8 mouse cellular contexts compared by ENCODE assay signal in the genomic region with DNA sequence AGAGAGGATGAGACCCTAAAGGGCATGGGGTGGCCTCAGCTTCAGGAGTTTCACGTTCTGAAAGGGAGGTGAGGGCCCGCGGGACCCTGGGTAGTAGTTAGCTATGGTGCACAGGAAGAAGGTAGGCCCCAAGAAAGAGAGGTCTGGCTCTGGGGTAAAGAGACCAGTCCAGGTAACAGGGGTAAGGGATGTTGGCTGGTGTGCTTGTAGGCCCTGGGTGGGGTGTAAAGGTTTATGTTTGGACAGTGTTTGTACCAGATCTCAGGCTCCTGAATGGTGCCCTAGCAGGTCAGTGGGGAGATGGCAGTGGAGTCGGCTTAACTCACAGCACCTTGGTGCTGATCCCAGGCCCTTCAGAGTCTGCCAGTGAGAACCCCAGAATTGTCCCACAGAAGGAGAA. TPM values are rescaled to one million over a fixed set of nuclear protein-coding genes. Genes with fewer than 3 reads are reported as not detected.
DNase-seq lines count a peak whose midpoint lies in the region; ATAC-seq and TF ChIP-seq lines count a peak whose summit lies in the region.

No protein-coding gene starts in this region.

- H3K36me3 ChIP-seq in heart, embryonic 15.5 days, result peaks cover 15% of the 10 kb centered on the region; the same call in 1 of the 2 replicates
- H3K36me3 ChIP-seq in liver, embryonic 13.5 days, result peaks cover 30% of the 10 kb centered on the region
- peaks cover 19% of the 10 kb centered on the region for H3K36me3 ChIP-seq in stomach, embryonic 15.5 days

- peak overlapping the region; percentile 71 for H3K4me3 ChIP-seq in lung, adult 2 months (replicated peaks; ENCODE audit: extremely low read depth, low read depth, low read length)
- peak overlapping the region; percentile 69 for H3K4me3 ChIP-seq in heart, embryonic 15.5 days
- peak overlapping the region; percentile 74 for H3K4me3 ChIP-seq in liver, embryonic 13.5 days (replicated peaks)
- H3K4me3 ChIP-seq in stomach, embryonic 15.5 days (replicated peaks), result peak overlapping the region; percentile 74

- no peak for DNase-seq in lung, adult 2 months
- DNase-seq in lung, adult 18-20 months, result no peak
- peak; percentile 23 to 36 for DNase-seq in cerebellum, postnatal 10 days
- no peak for DNase-seq in liver, embryonic 13.5 days
- DNase-seq in left cerebral cortex, postnatal 10 days (ENCODE audit: extremely low spot score in 1 of 2, low spot score in 2 of 2), result no peak
- no peak for DNase-seq in urinary bladder, postnatal 36 days (ENCODE audit: low spot score in 2 of 2)

- TF ChIP-seq POLR2A in lung, adult 2 months (IDR thresholded peaks at IDR 0.05; ENCODE audit: borderline replicate concordance, extremely low read depth, low read depth, low read length), result no peak

- H3K9me3 ChIP-seq in heart, embryonic 15.5 days (replicated peaks), result no peaks in the 10 kb centered on the region
- no peaks in the 10 kb centered on the region for H3K9me3 ChIP-seq in liver, embryonic 13.5 days (replicated peaks)
- no peaks in the 10 kb centered on the region for H3K9me3 ChIP-seq in stomach, embryonic 15.5 days

- no peaks in the 10 kb centered on the region for H3K27me3 ChIP-seq in heart, embryonic 15.5 days
- H3K27me3 ChIP-seq in liver, embryonic 13.5 days, result no peaks in the 10 kb centered on the region
- no peaks in the 10 kb centered on the region for H3K27me3 ChIP-seq in stomach, embryonic 15.5 days (replicated peaks)

- ATAC-seq in heart, embryonic 15.5 days (replicated peaks; ENCODE audit: insufficient number of reproducible peaks, insufficient read depth, low FRiP score, low read depth), result no peak
- no peak for ATAC-seq in liver, embryonic 13.5 days (ENCODE audit: low read depth)
- no peak for ATAC-seq in stomach, embryonic 15.5 days (ENCODE audit: insufficient read depth, low FRiP score, low read depth)

- H3K9ac ChIP-seq in heart, embryonic 15.5 days, result peak overlapping the region; percentile 81
- peak overlapping the region; percentile 94 for H3K9ac ChIP-seq in liver, embryonic 13.5 days
- peak overlapping the region; percentile 55 for H3K9ac ChIP-seq in stomach, embryonic 15.5 days

- peak overlapping the region; percentile 79 for H3K27ac ChIP-seq in heart, embryonic 15.5 days
- peak overlapping the region; percentile 96 for H3K27ac ChIP-seq in liver, embryonic 13.5 days
- peak overlapping the region; percentile 84 for H3K27ac ChIP-seq in stomach, embryonic 15.5 days

- peak overlapping the region; percentile 80 for H3K4me2 ChIP-seq in heart, embryonic 15.5 days
- peak overlapping the region; percentile 94 for H3K4me2 ChIP-seq in liver, embryonic 13.5 days
- H3K4me2 ChIP-seq in stomach, embryonic 15.5 days, result peak overlapping the region; percentile 82

- WGBS in lung, adult 2 months, result 18% methylated on average over 4 of the region's 4 CpGs
- 34% methylated on average over 4 of the region's 4 CpGs for WGBS in heart, embryonic 15.5 days
- 35% methylated on average over 4 of the region's 4 CpGs for WGBS in liver, embryonic 13.5 days (ENCODE audit: insufficient replicate concordance)
- WGBS in stomach, embryonic 15.5 days, result 34% methylated on average over 4 of the region's 4 CpGs

- H3K4me1 ChIP-seq in lung, adult 2 months (ENCODE audit: control insufficient read depth, insufficient read depth, low read length), result peaks cover 11% of the 10 kb centered on the region
- H3K4me1 ChIP-seq in heart, embryonic 15.5 days (replicated peaks), result peaks cover 42% of the 10 kb centered on the region
- H3K4me1 ChIP-seq in liver, embryonic 13.5 days (replicated peaks), result peaks cover 82% of the 10 kb centered on the region
- peaks cover 32% of the 10 kb centered on the region for H3K4me1 ChIP-seq in stomach, embryonic 15.5 days

- TF ChIP-seq CTCF in lung, adult 2 months (IDR thresholded peaks at IDR 0.05; ENCODE audit: insufficient read depth, low read length), result no peak

- intact Hi-C loops in left cerebral cortex, postnatal 10 days (cut with DNase I), result no loop called here

RNA-seq across cellular contexts. Expression of a gene that starts 1.5 kb away (rescaled TPM):
- 96.1 and 107 TPM in 2 replicates for polyA plus RNA-seq in lung, adult 2 months (2012; rRNA removed)
- 22.9 and 27.4 TPM in 2 replicates for polyA plus RNA-seq in heart, embryonic 15.5 days (2015; fragmentation: Nextera tagmentation; extraction: Ambion mirVana)
- 9.7 and 10.4 TPM in 2 replicates for polyA plus RNA-seq in liver, embryonic 13.5 days (2015; fragmentation: Nextera tagmentation; extraction: Ambion mirVana)
- polyA plus RNA-seq in stomach, embryonic 15.5 days (2015; fragmentation: Nextera tagmentation; extraction: Ambion mirVana), result 33.8 and 36.4 TPM in 2 replicates
- 100 to 1,000 TPM; 244 to 271 TPM for total RNA-seq in left cerebral cortex, postnatal 10 days (2021)

RNA-seq across cellular contexts. Expression of a gene that starts 18.5 kb away (rescaled TPM):
- polyA plus RNA-seq in lung, adult 2 months (2012; rRNA removed), result 41.1 and 51.4 TPM in 2 replicates
- 12.1 and 13.2 TPM in 2 replicates for polyA plus RNA-seq in heart, embryonic 15.5 days (2015; fragmentation: Nextera tagmentation; extraction: Ambion mirVana)
- polyA plus RNA-seq in liver, embryonic 13.5 days (2015; fragmentation: Nextera tagmentation; extraction: Ambion mirVana), result 4.3 TPM in 2 replicates
- polyA plus RNA-seq in stomach, embryonic 15.5 days (2015; fragmentation: Nextera tagmentation; extraction: Ambion mirVana), result 13.0 and 17.6 TPM in 2 replicates
- 10 to 100 TPM; 47.7 to 55.1 TPM for total RNA-seq in left cerebral cortex, postnatal 10 days (2021)

RNA-seq across cellular contexts. Expression of a gene that starts 28.8 kb away (rescaled TPM):
- polyA plus RNA-seq in lung, adult 2 months (2012; rRNA removed), result 42.7 and 49.1 TPM in 2 replicates
- polyA plus RNA-seq in heart, embryonic 15.5 days (2015; fragmentation: Nextera tagmentation; extraction: Ambion mirVana), result 103 and 119 TPM in 2 replicates
- polyA plus RNA-seq in liver, embryonic 13.5 days (2015; fragmentation: Nextera tagmentation; extraction: Ambion mirVana), result 29.3 and 31.6 TPM in 2 replicates
- polyA plus RNA-seq in stomach, embryonic 15.5 days (2015; fragmentation: Nextera tagmentation; extraction: Ambion mirVana), result 201 and 215 TPM in 2 replicates
- 10 to 100 TPM; 64.1 to 67.5 TPM for total RNA-seq in left cerebral cortex, postnatal 10 days (2021)

RNA-seq across cellular contexts. Expression of a gene that starts 31.4 kb away (rescaled TPM):
- polyA plus RNA-seq in lung, adult 2 months (2012; rRNA removed), result 104 and 116 TPM in 2 replicates
- 6.6 and 9.8 TPM in 2 replicates for polyA plus RNA-seq in heart, embryonic 15.5 days (2015; fragmentation: Nextera tagmentation; extraction: Ambion mirVana)
- 6.2 and 6.3 TPM in 2 replicates for polyA plus RNA-seq in liver, embryonic 13.5 days (2015; fragmentation: Nextera tagmentation; extraction: Ambion mirVana)
- 9.4 and 10.5 TPM in 2 replicates for polyA plus RNA-seq in stomach, embryonic 15.5 days (2015; fragmentation: Nextera tagmentation; extraction: Ambion mirVana)
- 100 to 1,000 TPM; 205 TPM for total RNA-seq in left cerebral cortex, postnatal 10 days (2021)

RNA-seq across cellular contexts. Expression of a gene that starts 32.2 kb away (rescaled TPM):
- polyA plus RNA-seq in lung, adult 2 months (2012; rRNA removed), result not detected in 2 replicates
- 0.10 and 0.15 TPM in 2 replicates for polyA plus RNA-seq in heart, embryonic 15.5 days (2015; fragmentation: Nextera tagmentation; extraction: Ambion mirVana)
- polyA plus RNA-seq in liver, embryonic 13.5 days (2015; fragmentation: Nextera tagmentation; extraction: Ambion mirVana), result not detected in 2 replicates
- 0.41 and 0.49 TPM in 2 replicates for polyA plus RNA-seq in stomach, embryonic 15.5 days (2015; fragmentation: Nextera tagmentation; extraction: Ambion mirVana)
- under 1 TPM in 1 of 2 experiments, not detected in 1; 0.28 TPM for total RNA-seq in left cerebral cortex, postnatal 10 days (2021)

Comparison
In these comparisons a context has a peak if more than half of its experiments do, and no peak if none do; other contexts are left out.
1. DNase-seq: peak in cerebellum, postnatal 10 days (2 of 2); none in lung, adult 2 months (single experiment), lung, adult 18-20 months (0 of 2), liver, embryonic 13.5 days (single experiment), left cerebral cortex, postnatal 10 days (0 of 2) and urinary bladder, postnatal 36 days (0 of 2).
2. Peak in every context shown above with its lines, with median percentiles within 50 percentile points of each other: H3K4me3 ChIP-seq, H3K27ac ChIP-seq, H3K4me2 ChIP-seq and H3K9ac ChIP-seq.